Mouse (Mus musculus) kidney, embryonic 16.5 days (tissue): ENCODE results near the gene Syt1. TPM values are rescaled to one million over a fixed set of nuclear protein-coding genes. Genes with fewer than 3 reads are reported as not detected.

Source experiments
- ATAC-seq: fragments of 200-750 bp; cut with Nextera tagmentation; 2 replicates; pipeline ENCODE4 v1.8.0; 2017; ENCODE audit warnings: moderate TSS enrichment; ENCODE audit not compliant: low FRiP score, low TSS enrichment
- H3K27ac ChIP-seq: fragments of 300-500 bp; sonication (generic); 2 replicates; pipeline ENCODE4 v1.5.1; 2014; ENCODE audit warnings: low read length
- H3K27me3 ChIP-seq: fragments of 300-500 bp; sonication (generic); 2 replicates; pipeline ENCODE4 v1.6.1; 2014; ENCODE audit warnings: low read length, control low read depth, mixed read lengths; ENCODE audit not compliant: insufficient read depth
- H3K36me3 ChIP-seq: fragments of 300-500 bp; sonication (generic); 2 replicates; pipeline ENCODE4 v1.6.1; 2014; ENCODE audit warnings: low read length, control low read depth, mixed read lengths; ENCODE audit not compliant: insufficient read depth
- H3K4me1 ChIP-seq: fragments of 300-500 bp; sonication (generic); 2 replicates; pipeline ENCODE4 v1.6.1; 2014; ENCODE audit warnings: low read length, control low read depth, mixed read lengths; ENCODE audit not compliant: insufficient read depth
- H3K4me2 ChIP-seq: fragments of 300-500 bp; sonication (generic); replicated peaks from 2 replicates; pipeline ENCODE4 v1.6.1; 2014; ENCODE audit warnings: low read depth, low read length
- H3K4me3 ChIP-seq: fragments of 300-500 bp; sonication (generic); 2 replicates; pipeline ENCODE4 v1.5.1; 2014; ENCODE audit warnings: mild to moderate bottlenecking, low read length
- H3K9ac ChIP-seq: fragments of 300-500 bp; sonication (generic); replicated peaks from 2 replicates; pipeline ENCODE4 v1.6.1; 2014; ENCODE audit warnings: low read length
- H3K9me3 ChIP-seq: fragments of 300-500 bp; sonication (generic); 2 replicates; pipeline ENCODE4 v1.6.1; 2016; ENCODE audit warnings: low read length, control low read depth
- WGBS: fragments of 180-500 bp; shearing (Covaris S2); extraction: QIAGEN DNeasy Blood & Tissue Kit; methylation state at CpG from one replicate; pipeline ENCODE4 v1.1.7; 2014; 5-methylcytosine and 5-hydroxymethylcytosine counted together
- polyA plus RNA-seq: library from polyadenylated mRNA; unstranded; fragments of >200 nt; fragmentation: Nextera tagmentation; extraction: Ambion mirVana; gene quantifications from 2 replicates; pipeline ENCODE4 v1.2.1, GENCODE M21; 2015

Syt1 gene
- polyA plus RNA-seq, 1 experiment from 2014 or later, result 1.2 TPM

GRCm38 (mm10) chr10:108581555-108582396, 429.0 kb downstream of the Syt1 start:
- no peaks in the 10 kb centered on the region for H3K27me3 ChIP-seq
- H3K9me3 ChIP-seq, result no peaks in the 10 kb centered on the region
- WGBS, result 76% methylated on average over 12 of the region's 12 CpGs
- no peak overlapping the region for H3K4me3 ChIP-seq
- H3K9ac ChIP-seq, result no peak overlapping the region
- no peak for ATAC-seq
- no peak overlapping the region for H3K4me2 ChIP-seq
- no peaks in the 10 kb centered on the region for H3K4me1 ChIP-seq
- no peaks in the 10 kb centered on the region for H3K36me3 ChIP-seq
- no peak overlapping the region for H3K27ac ChIP-seq

- WGBS, result 82% methylated on average over 9 of the region's 9 CpGs
- no peak for ATAC-seq
- Histone ChIP-seq H3K27ac (no peak overlapping the region), H3K36me3 (no peaks in the 10 kb centered on the region), H3K9ac (no peak overlapping the region), H3K4me1 (no peaks in the 10 kb centered on the region), H3K9me3 (no peaks in the 10 kb centered on the region), H3K4me3 (no peak overlapping the region), H3K4me2 (no peak overlapping the region), H3K27me3 (no peaks in the 10 kb centered on the region)
These were observed 429.9 kb downstream of the Syt1 start for GRCm38 (mm10) chr10:108580786-108581420.

GRCm38 (mm10) chr10:108579396-108579795, 431.4 kb downstream of the Syt1 start:
- Histone ChIP-seq H3K27ac (no peak overlapping the region), H3K27me3 (no peaks in the 10 kb centered on the region), H3K4me2 (no peak overlapping the region), H3K4me1 (no peaks in the 10 kb centered on the region), H3K9me3 (no peaks in the 10 kb centered on the region), H3K36me3 (no peaks in the 10 kb centered on the region), H3K4me3 (no peak overlapping the region), H3K9ac (no peak overlapping the region)
- ATAC-seq, result no peak
- 84% methylated on average over 4 of the region's 4 CpGs for WGBS

- H3K36me3 ChIP-seq, result no peaks in the 10 kb centered on the region
- no peaks in the 10 kb centered on the region for H3K27me3 ChIP-seq
- H3K4me2 ChIP-seq, result no peak overlapping the region
- H3K9ac ChIP-seq, result no peak overlapping the region
- no peak overlapping the region for H3K4me3 ChIP-seq
- no peak for ATAC-seq
- H3K4me1 ChIP-seq, result no peaks in the 10 kb centered on the region
- H3K9me3 ChIP-seq, result no peaks in the 10 kb centered on the region
- H3K27ac ChIP-seq, result no peak overlapping the region
These were observed 433.2 kb downstream of the Syt1 start for GRCm38 (mm10) chr10:108577611-108578010.

- Histone ChIP-seq H3K36me3 (no peaks in the 10 kb centered on the region), H3K9ac (no peak overlapping the region), H3K4me2 (no peak overlapping the region), H3K27ac (no peak overlapping the region), H3K27me3 (no peaks in the 10 kb centered on the region), H3K4me3 (no peak overlapping the region), H3K4me1 (peaks cover 17% of the 10 kb centered on the region), H3K9me3 (no peaks in the 10 kb centered on the region)
- WGBS, result 67% methylated on average over 4 of the region's 4 CpGs
- ATAC-seq, result no peak
These were observed 438.0 kb downstream of the Syt1 start for GRCm38 (mm10) chr10:108572764-108573163.

GRCm38 (mm10) chr10:108571104-108571503, 439.7 kb downstream of the Syt1 start:
- peaks cover 23% of the 10 kb centered on the region for H3K4me1 ChIP-seq
- H3K27me3 ChIP-seq, result no peaks in the 10 kb centered on the region
- no peak overlapping the region for H3K4me2 ChIP-seq
- H3K27ac ChIP-seq, result no peak overlapping the region
- H3K9ac ChIP-seq, result no peak overlapping the region
- no peak for ATAC-seq
- no peaks in the 10 kb centered on the region for H3K9me3 ChIP-seq
- H3K36me3 ChIP-seq, result no peaks in the 10 kb centered on the region
- no peak overlapping the region for H3K4me3 ChIP-seq
- 79% methylated on average over 5 of the region's 5 CpGs for WGBS

- no peaks in the 10 kb centered on the region for H3K27me3 ChIP-seq
- H3K4me1 ChIP-seq, result peaks cover 23% of the 10 kb centered on the region
- no peak overlapping the region for H3K27ac ChIP-seq
- H3K4me3 ChIP-seq, result no peak overlapping the region
- no peaks in the 10 kb centered on the region for H3K9me3 ChIP-seq
- H3K9ac ChIP-seq, result no peak overlapping the region
- 87% methylated on average over 6 of the region's 6 CpGs for WGBS
- ATAC-seq, result no peak
- no peaks in the 10 kb centered on the region for H3K36me3 ChIP-seq
- H3K4me2 ChIP-seq, result no peak overlapping the region
These were observed 441.1 kb downstream of the Syt1 start for GRCm38 (mm10) chr10:108569568-108570139.

- Histone ChIP-seq H3K4me1 (peaks cover 23% of the 10 kb centered on the region), H3K27me3 (no peaks in the 10 kb centered on the region), H3K9ac (no peak overlapping the region), H3K36me3 (no peaks in the 10 kb centered on the region), H3K9me3 (no peaks in the 10 kb centered on the region), H3K4me3 (no peak overlapping the region), H3K4me2 (no peak overlapping the region), H3K27ac (peak overlapping the region; percentile 69)
- WGBS, result 38% methylated on average over 6 of the region's 6 CpGs
- ATAC-seq, result peak; percentile 75
These were observed 441.9 kb downstream of the Syt1 start for GRCm38 (mm10) chr10:108568925-108569324.

- H3K4me3 ChIP-seq, result no peak overlapping the region
- peak; percentile 87 for ATAC-seq
- 0 out of 2 replicates have a peak overlapping the region, but pooled peaks have one; percentile 3 for H3K9ac ChIP-seq
- H3K4me1 ChIP-seq, result peaks cover 23% of the 10 kb centered on the region
- H3K27ac ChIP-seq, result peak overlapping the region; percentile 66
- no peaks in the 10 kb centered on the region for H3K27me3 ChIP-seq
- 6% methylated on average over 8 of the region's 8 CpGs for WGBS
- no peaks in the 10 kb centered on the region for H3K36me3 ChIP-seq
- H3K4me2 ChIP-seq, result peak overlapping the region; percentile 35
- H3K9me3 ChIP-seq, result no peaks in the 10 kb centered on the region
These were observed 442.6 kb downstream of the Syt1 start for GRCm38 (mm10) chr10:108568136-108568535.

GRCm38 (mm10) chr10:108567456-108567855, 443.3 kb downstream of the Syt1 start:
- Histone ChIP-seq H3K9me3 (no peaks in the 10 kb centered on the region), H3K36me3 (no peaks in the 10 kb centered on the region), H3K27ac (no peak overlapping the region), H3K4me2 (no peak overlapping the region), H3K4me1 (peaks cover 23% of the 10 kb centered on the region), H3K27me3 (no peaks in the 10 kb centered on the region), H3K9ac (no peak overlapping the region), H3K4me3 (no peak overlapping the region)
- WGBS, result 94% methylated on average over 6 of the region's 6 CpGs
- no peak for ATAC-seq
